In the genomic region with DNA sequence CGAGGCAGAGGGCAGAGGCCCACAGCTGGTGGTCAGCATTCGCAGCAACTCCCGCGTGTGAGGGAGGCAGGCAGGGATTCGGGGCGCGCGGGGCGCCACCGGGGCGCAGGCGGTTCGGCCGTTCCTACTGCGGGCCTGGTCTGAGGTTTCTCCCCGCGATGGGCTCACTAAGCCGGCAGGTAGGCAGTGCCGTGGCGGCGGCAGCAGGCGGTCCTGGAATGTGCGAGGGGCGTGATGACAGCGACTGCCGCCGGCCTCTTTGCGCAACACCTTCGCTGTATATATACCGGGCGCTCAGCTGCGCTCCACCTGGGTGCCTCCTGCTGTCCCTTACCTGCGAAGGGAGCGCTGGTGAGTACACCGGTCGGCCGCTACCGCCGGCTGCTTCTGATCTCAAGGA, we compare ENCODE assay signal across 9 mouse cellular contexts. TPM values are rescaled to one million over a fixed set of nuclear protein-coding genes. Genes with fewer than 3 reads are reported as not detected.
DNase-seq lines count a peak whose midpoint lies in the region; ATAC-seq and TF ChIP-seq lines count a peak whose summit lies in the region.
"Had no signal": no experiment of that assay in that cellular context is flagged by ENCODE, and none has a peak within 500 bp of the region (broad histone marks: within the 10 kb centered on the region; RNA-seq: fewer than 3 reads in every experiment).

No protein-coding gene starts in this region.

- H3K4me2 ChIP-seq in heart, embryonic 11.5 days, result peak overlapping the region; percentile 77
- H3K4me2 ChIP-seq in embryonic facial prominence, embryonic 13.5 days, result peak overlapping the region; percentile 75
- peak overlapping the region; percentile 70 for H3K4me2 ChIP-seq in lung, embryonic 14.5 days
- H3K4me2 ChIP-seq in stomach, embryonic 14.5 days (replicated peaks; ENCODE audit: low read depth, low read length), result peak overlapping the region; percentile 45

- no peaks in the 10 kb centered on the region for H3K9me3 ChIP-seq in heart, embryonic 11.5 days (replicated peaks; ENCODE audit: control insufficient read depth, low read length)
- no peaks in the 10 kb centered on the region for H3K9me3 ChIP-seq in embryonic facial prominence, embryonic 13.5 days
- no peaks in the 10 kb centered on the region for H3K9me3 ChIP-seq in lung, embryonic 14.5 days (ENCODE audit: low read depth, low read length)
- no peaks in the 10 kb centered on the region for H3K9me3 ChIP-seq in stomach, embryonic 14.5 days (ENCODE audit: control insufficient read depth, low read depth, low read length)

- H3K4me1 ChIP-seq in heart, embryonic 11.5 days (ENCODE audit: control insufficient read depth, insufficient read depth, low read length), result 0 out of 2 replicates have a peak, but pooled peaks cover 7% of the 10 kb centered on the region
- H3K4me1 ChIP-seq in embryonic facial prominence, embryonic 13.5 days, result peaks cover 7% of the 10 kb centered on the region
- H3K4me1 ChIP-seq in lung, embryonic 14.5 days (ENCODE audit: insufficient read depth), result no peaks in the 10 kb centered on the region
- H3K4me1 ChIP-seq in stomach, embryonic 14.5 days (ENCODE audit: control insufficient read depth, insufficient read depth, low read length), result no peaks in the 10 kb centered on the region

- no peak for DNase-seq in heart, postnatal 10 days
- peak; percentile 18 to 33 for DNase-seq in kidney, adult 8-10 months
- peak; percentile 66 for DNase-seq in lung, embryonic 14.5 days
- no peak for DNase-seq in right cerebral cortex, postnatal 4 days

- no peaks in the 10 kb centered on the region for H3K36me3 ChIP-seq in heart, embryonic 11.5 days (ENCODE audit: control insufficient read depth, insufficient read depth, low read length)
- no peaks in the 10 kb centered on the region for H3K36me3 ChIP-seq in embryonic facial prominence, embryonic 13.5 days
- H3K36me3 ChIP-seq in lung, embryonic 14.5 days (ENCODE audit: insufficient read depth), result no peaks in the 10 kb centered on the region
- no peaks in the 10 kb centered on the region for H3K36me3 ChIP-seq in stomach, embryonic 14.5 days (ENCODE audit: control insufficient read depth, insufficient read depth, low read length)

- peak overlapping the region; percentile 50 for H3K9ac ChIP-seq in heart, embryonic 11.5 days (ENCODE audit: low read depth, low read length)
- H3K9ac ChIP-seq in embryonic facial prominence, embryonic 13.5 days, result peak overlapping the region; percentile 44
- peak overlapping the region; percentile 37; the same call in 1 of the 2 replicates for H3K9ac ChIP-seq in lung, embryonic 14.5 days
- no peak overlapping the region for H3K9ac ChIP-seq in stomach, embryonic 14.5 days (replicated peaks; ENCODE audit: low read depth, low read length)

- no peak overlapping the region for H3K27ac ChIP-seq in heart, embryonic 11.5 days (ENCODE audit: low read depth, low read length)
- H3K27ac ChIP-seq in embryonic facial prominence, embryonic 13.5 days, result no peak overlapping the region
- no peak overlapping the region for H3K27ac ChIP-seq in lung, embryonic 14.5 days (ENCODE audit: low read depth)
- H3K27ac ChIP-seq in stomach, embryonic 14.5 days (ENCODE audit: low read length), result no peak overlapping the region

- WGBS in heart, embryonic 11.5 days (ENCODE audit: insufficient replicate concordance), result under 1% methylated on average over 39 of the region's 39 CpGs
- 1% methylated on average over 39 of the region's 39 CpGs for WGBS in embryonic facial prominence, embryonic 13.5 days
- WGBS in lung, embryonic 14.5 days, result 2% methylated on average over 39 of the region's 39 CpGs
- WGBS in stomach, embryonic 14.5 days, result under 1% methylated on average over 37 of the region's 39 CpGs

- peaks cover 24% of the 10 kb centered on the region for H3K27me3 ChIP-seq in heart, embryonic 11.5 days (ENCODE audit: control insufficient read depth, insufficient read depth, low read length)
- peaks cover 42% of the 10 kb centered on the region for H3K27me3 ChIP-seq in embryonic facial prominence, embryonic 13.5 days
- peaks cover 11% of the 10 kb centered on the region for H3K27me3 ChIP-seq in lung, embryonic 14.5 days (ENCODE audit: insufficient read depth, low read length)
- peaks cover 3% of the 10 kb centered on the region; the same call in 1 of the 2 replicates for H3K27me3 ChIP-seq in stomach, embryonic 14.5 days (ENCODE audit: control insufficient read depth, insufficient read depth, low read length)
- H3K27me3 ChIP-seq: CH12.LX had no signal

- no peak; the same call in 1 of the 2 replicates for TF ChIP-seq CTCF in lung, embryonic 14.5 days (IDR thresholded peaks at IDR 0.05; ENCODE audit: low read depth)

- no peak for ATAC-seq in heart, embryonic 11.5 days (replicated peaks; ENCODE audit: insufficient number of reproducible peaks, low FRiP score, low TSS enrichment)
- ATAC-seq in embryonic facial prominence, embryonic 13.5 days (ENCODE audit: insufficient number of reproducible peaks, insufficient read depth, low FRiP score, low TSS enrichment, low read depth), result peak; percentile 78
- peak; percentile 83 for ATAC-seq in lung, embryonic 14.5 days (ENCODE audit: insufficient read depth)
- ATAC-seq in stomach, embryonic 14.5 days (ENCODE audit: insufficient number of reproducible peaks, insufficient read depth, low FRiP score, low read depth), result 0 out of 2 replicates have a peak, but pooled peaks have one; percentile 60
- no peak for ATAC-seq in activated CD4-positive, CD25-positive, alpha-beta regulatory T cell, adult 4 months

- intact Hi-C loops in heart, postnatal 10 days (cut with DNase I), result no loop called here

- H3K4me3 ChIP-seq in heart, embryonic 11.5 days (ENCODE audit: low read depth, low read length), result peak overlapping the region; percentile 43
- H3K4me3 ChIP-seq in embryonic facial prominence, embryonic 13.5 days, result peak overlapping the region; percentile 40
- peak overlapping the region; percentile 32 for H3K4me3 ChIP-seq in lung, embryonic 14.5 days (ENCODE audit: low read depth, low read length)
- peak overlapping the region; percentile 20; the same call in 1 of the 2 replicates for H3K4me3 ChIP-seq in stomach, embryonic 14.5 days (ENCODE audit: low read depth, low read length)

RNA-seq across cellular contexts. Expression of a gene that starts 11.2 kb away (rescaled TPM):
- polyA plus RNA-seq in heart, embryonic 11.5 days (2014; fragmentation: Nextera tagmentation; extraction: Ambion mirVana), result not detected in 2 replicates
- not detected for total RNA-seq in heart, postnatal 10 days (2021)
- 0.14 and 0.26 TPM in 2 replicates for polyA plus RNA-seq in embryonic facial prominence, embryonic 13.5 days (2015; fragmentation: Nextera tagmentation; extraction: Ambion mirVana)
- 0.67 and 0.83 TPM in 2 replicates for polyA plus RNA-seq in lung, embryonic 14.5 days (2014; fragmentation: Nextera tagmentation; extraction: Ambion mirVana)
- 0.07 TPM in 1 of 2 replicates, not detected in the other for polyA plus RNA-seq in stomach, embryonic 14.5 days (2014; fragmentation: Nextera tagmentation; extraction: Ambion mirVana)
- not detected for polyA plus RNA-seq in activated CD4-positive, CD25-positive, alpha-beta regulatory T cell, adult 4 months (2017; shearing (Covaris generic))
- total RNA-seq: CH12.LX had no signal

Comparison
In these comparisons a context has a peak if more than half of its experiments do, and no peak if none do; other contexts are left out.
1. ATAC-seq: peak in embryonic facial prominence, embryonic 13.5 days (single experiment), lung, embryonic 14.5 days (single experiment) and stomach, embryonic 14.5 days (single experiment); none in heart, embryonic 11.5 days (single experiment) and activated CD4-positive, CD25-positive, alpha-beta regulatory T cell, adult 4 months (single experiment).
2. DNase-seq: peak in kidney, adult 8-10 months (2 of 2) and lung, embryonic 14.5 days (single experiment); none in heart, postnatal 10 days (0 of 2) and right cerebral cortex, postnatal 4 days (single experiment).
3. Peak in every context shown above with its lines, with median percentiles within 50 percentile points of each other: H3K4me2 ChIP-seq and H3K4me3 ChIP-seq.